Mouse (Mus musculus) stomach, embryonic 16.5 days (tissue): Measurements from ENCODE around the gene Kdelc2. TPM values are rescaled to one million over a fixed set of nuclear protein-coding genes. Genes with fewer than 3 reads are reported as not detected.

Experiments used
- microRNA-seq: library from miRNA; unstranded; fragments of <30 nt; microRNA quantifications from one replicate; pipeline ENCODE4, GENCODE M21; 2016
- polyA plus RNA-seq: library from polyadenylated mRNA; unstranded; fragments of >200 nt; fragmentation: Nextera tagmentation; extraction: Ambion mirVana; gene quantifications from 2 replicates; pipeline ENCODE4 v1.2.1, GENCODE M21; 2015

The Kdelc2 gene
- polyA plus RNA-seq, 1 experiment from 2014 or later, result 33.5 TPM

Small RNA genes within 50 kb of the gene (microRNA-seq; reads per million reads assigned to microRNA genes)
- gene Mir130c, result not detected

Other genes starting within 250 kb of the Kdelc2 start
- gene Ddx10, start 136.0 kb upstream of the Kdelc2 start, polyA plus RNA-seq, result 24.1 and 25.2 TPM in 2 replicates
- 9.1 and 9.9 TPM in 2 replicates for gene Exph5, start 82.4 kb upstream of the Kdelc2 start, polyA plus RNA-seq
- 0.45 and 1.1 TPM in 2 replicates for gene 4930550C14Rik, start 18.3 kb downstream of the Kdelc2 start, polyA plus RNA-seq
- gene Atm, start 152.7 kb downstream of the Kdelc2 start, polyA plus RNA-seq, result 10.9 and 13.1 TPM in 2 replicates
- gene Npat, start 153.0 kb downstream of the Kdelc2 start, polyA plus RNA-seq, result 16.9 and 17.2 TPM in 2 replicates
- 120 and 141 TPM in 2 replicates for gene Acat1, start 226.4 kb downstream of the Kdelc2 start, polyA plus RNA-seq